Mouse (Mus musculus): Measurements from ENCODE around the gene Cryba4. TPM values are rescaled to one million over a fixed set of nuclear protein-coding genes. Genes with fewer than 3 reads are reported as not detected.

The Cryba4 gene
- total RNA-seq (2021) = 16.2 and 28.2 TPM in 2 replicates
- long read RNA-seq, experiment 1, partial matches to known transcripts = 20 of 53 reads
- long read RNA-seq, experiment 1, other reads (novel, unspliced or antisense) = 33 of 53 reads
- long read RNA-seq, experiment 2, partial matches to known transcripts = 58 of 64 reads
- long read RNA-seq, experiment 2, other reads (novel, unspliced or antisense) = 6 of 64 reads

- DNase-seq = peak; percentile 76
Measured at GRCm38 (mm10) chr5:112252400-112252799, at the start of gene Cryba4. TSS of gene Cryba4 (minus strand) at chr5:112252518.

DNA sequence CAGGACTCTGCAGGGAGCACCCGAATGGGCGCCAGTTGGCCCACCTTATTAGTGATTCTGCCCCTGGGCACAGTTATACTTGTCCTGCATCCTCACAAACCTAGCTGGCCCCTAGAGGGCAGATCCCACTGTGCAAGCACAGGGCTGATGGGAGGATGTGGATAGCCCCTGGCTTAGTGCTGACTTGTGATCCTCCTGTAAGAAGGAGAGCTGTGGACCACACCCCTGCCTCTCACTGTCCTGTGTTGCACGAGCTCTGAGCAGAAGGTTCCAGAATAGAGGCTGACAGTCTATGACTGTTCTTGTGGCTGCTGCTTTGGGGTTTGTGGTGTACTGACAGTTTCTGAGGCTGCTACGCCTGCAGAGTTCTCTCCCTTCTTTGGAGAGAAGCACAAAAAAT is 49.4 kb upstream of the Cryba4 start:
- DNase-seq = no peak

GRCm38 (mm10) chr5:112300721-112301308 is 48.5 kb upstream of the Cryba4 start:
- DNase-seq = no peak

- no peak for DNase-seq
Measured at GRCm38 (mm10) chr5:112300112-112300511, 47.8 kb upstream of the Cryba4 start.

- no peak for DNase-seq
Measured at GRCm38 (mm10) chr5:112299399-112299798, 47.1 kb upstream of the Cryba4 start.

DNA sequence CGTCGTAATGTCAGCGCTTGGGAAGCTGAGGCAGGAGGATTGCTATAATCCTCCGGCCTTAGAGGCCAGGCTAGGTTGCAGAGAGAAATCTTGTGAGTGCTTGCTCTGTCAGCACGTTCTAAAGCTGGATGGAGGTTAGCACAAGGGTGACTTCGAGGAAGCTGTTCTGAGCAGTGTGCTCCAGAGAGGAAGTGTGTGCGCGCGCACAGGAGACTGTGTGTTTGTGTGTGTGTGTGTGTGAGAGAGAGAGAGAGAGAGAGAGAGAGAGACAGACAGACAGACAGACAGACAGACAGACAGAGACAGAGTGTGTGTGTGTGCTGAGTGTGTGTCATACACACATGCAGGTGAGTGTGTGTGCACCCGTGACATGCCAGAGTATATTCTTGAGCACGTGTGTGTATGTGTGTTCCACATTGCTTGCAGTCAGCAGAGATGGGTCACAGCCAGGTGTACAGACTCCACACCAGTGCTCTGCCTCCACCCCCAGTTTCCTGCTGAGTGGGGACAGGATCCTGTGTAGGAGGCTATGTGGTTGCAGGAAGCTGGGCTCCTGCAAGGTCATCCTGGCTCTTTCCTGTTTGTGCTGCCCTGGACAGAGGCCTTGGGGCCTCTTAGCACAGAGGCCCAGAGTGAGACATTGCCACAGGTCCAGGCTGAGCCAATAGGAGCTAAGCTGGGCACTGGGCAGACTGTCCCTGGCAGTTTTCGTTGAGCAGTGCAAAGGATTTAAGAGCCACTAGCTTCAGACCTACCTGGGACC is 46.1 kb upstream of the Cryba4 start:
- DNase-seq = peak; percentile 88

- DNase-seq = no peak
Measured at GRCm38 (mm10) chr5:112297257-112297656, 44.9 kb upstream of the Cryba4 start.

- DNase-seq = peak; percentile 66
Measured at GRCm38 (mm10) chr5:112296404-112297181, 44.3 kb upstream of the Cryba4 start.

GRCm38 (mm10) chr5:112295564-112295963 is 43.2 kb upstream of the Cryba4 start:
- no peak for DNase-seq

DNA sequence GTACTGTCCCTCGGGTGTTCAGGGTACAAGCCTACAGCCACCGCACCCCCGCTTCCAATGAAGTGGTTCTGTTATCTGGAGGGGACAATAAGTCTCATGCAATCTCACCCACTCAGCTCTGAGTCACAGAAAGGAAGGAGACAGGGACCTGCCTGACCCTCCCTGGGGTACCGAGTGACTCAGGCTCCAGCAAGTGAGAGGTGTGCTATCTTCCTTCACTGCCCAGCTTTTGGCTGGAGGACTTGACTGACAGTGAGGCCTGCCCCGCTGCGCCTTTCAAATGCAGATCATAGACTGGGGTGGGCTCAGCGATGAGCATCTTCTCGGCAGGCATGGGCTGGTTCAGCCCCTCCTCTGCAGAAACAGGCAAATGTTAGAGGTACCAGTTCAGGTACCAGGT is 42.8 kb upstream of the Cryba4 start:
- peak; percentile 78 for DNase-seq

- peak; percentile 60 for DNase-seq
Measured at GRCm38 (mm10) chr5:112294696-112295095, 42.4 kb upstream of the Cryba4 start.

GRCm38 (mm10) chr5:112293800-112294199 is 41.5 kb upstream of the Cryba4 start:
- peak; percentile 6 for DNase-seq

GRCm38 (mm10) chr5:112292343-112292980 is 40.1 kb upstream of the Cryba4 start:
- DNase-seq = peak; percentile 78

DNA sequence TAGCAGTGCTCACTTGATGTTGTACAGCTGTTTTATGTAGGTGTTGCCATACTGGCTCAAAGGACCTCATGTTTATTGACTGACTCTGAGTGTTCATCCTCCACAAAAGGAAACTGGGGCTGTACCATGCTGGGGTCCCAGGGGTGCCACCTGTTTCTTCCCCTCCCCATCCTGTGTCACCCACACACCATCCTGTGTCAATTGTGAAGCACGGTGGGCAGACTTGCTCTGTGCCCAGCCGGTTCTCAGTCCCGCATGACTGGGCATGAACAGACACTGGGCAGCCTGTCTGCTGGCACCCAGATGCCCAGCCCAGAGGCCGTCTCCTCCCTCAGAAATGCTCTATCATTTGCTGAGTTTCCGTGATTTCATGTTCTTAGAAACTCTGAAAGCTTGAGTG is 39.5 kb upstream of the Cryba4 start:
- DNase-seq = no peak

DNA sequence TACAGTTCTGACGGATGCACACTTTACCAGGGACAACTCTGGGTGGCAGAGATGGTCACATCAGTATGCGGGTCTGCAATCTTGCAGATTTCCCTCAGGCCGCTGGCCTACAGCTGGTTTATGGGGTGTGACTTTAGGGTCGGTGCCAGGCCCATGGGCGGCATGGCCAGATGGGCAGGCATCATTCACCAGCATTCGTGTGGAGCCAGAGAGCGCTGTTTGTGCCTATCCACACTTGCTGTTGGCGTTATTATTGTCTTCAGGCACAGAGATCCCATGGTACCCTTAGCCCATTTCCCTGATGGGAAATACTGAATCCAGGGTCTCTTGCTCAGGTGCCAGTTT is 38.2 kb upstream of the Cryba4 start:
- no peak for DNase-seq

DNA sequence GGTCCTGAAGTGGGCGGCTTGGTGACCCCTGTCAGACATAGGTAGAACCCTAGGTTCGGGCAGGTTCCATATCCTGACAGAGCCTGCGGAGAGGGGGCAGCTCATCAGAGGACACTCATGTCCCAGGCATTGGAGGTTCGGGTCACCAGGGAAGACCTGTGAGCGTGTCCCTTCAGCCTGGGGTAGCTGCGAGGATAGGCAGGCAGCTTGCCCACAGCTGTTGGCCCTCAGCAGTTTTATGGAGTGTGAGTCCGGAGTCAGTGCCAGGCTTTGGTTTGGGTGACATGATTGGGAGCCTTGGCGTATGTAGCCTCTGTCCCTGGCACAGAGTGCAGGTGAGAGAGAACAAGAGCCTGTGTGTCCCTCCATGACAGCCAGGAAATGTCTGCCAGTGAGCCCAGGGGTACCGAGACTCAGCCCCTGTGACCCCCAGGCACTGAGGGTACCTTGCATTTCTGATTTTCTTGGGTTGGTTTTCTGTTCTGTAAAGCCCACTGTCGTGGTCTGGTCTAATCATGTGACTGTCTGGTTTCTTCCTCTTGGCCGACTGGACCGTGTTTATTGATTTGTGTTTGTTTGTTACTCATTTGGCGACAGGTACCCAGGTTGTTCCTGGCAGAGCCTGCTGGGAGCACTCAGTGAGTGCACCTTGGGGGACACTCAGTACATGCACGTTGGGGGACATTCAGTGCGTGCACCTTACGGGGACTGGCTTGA is 37.7 kb upstream of the Cryba4 start:
- peak; percentile 83 for DNase-seq

- peak; percentile 84 for DNase-seq
Measured at GRCm38 (mm10) chr5:112289236-112289635, 36.9 kb upstream of the Cryba4 start.

DNA sequence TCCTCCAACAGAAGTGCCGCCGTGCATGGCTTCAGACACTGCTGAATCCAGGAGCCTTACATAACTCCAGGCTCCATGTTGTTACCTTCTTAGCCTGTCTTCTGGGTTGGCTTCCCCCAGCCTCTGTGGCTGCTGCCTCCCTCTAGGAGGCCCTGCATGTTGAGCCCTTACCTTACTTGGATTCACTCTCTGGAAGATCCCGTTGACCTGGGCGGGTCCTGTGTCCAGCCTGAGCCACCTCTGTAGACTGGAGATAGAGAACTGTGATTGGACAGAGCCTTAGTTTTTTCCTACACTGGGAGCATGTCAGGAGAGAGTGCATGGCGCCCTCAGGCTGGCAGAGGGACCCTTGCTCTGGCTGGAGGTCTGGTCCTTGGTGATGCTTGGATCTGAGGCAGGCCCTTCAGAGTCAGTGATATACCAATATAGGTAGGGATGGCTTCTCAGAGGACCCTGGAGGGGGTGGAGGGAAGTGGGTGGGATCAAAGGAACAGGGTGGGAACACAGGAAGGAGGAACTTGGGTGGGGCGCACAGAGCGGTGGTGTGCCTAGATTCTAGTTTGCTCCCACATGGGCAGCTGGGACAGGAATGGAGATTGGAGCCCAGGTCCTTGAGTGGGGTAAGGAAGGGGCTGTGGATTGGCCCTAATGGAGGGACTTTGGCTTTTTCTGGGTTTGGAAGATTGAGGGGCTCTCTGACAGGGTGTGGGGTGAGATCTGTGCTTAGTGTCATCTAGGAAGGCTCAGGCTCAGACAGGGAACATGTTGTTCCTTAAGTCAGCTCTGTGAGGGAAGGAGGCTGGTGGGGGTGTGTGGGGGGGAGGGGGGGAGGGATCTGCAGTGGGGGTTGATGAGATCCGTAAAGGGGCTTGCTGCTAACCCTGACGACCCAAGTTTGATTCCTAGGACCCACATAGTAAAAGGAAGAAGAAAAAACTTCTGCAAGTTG is 36.1 kb upstream of the Cryba4 start:
- DNase-seq = no peak

DNA sequence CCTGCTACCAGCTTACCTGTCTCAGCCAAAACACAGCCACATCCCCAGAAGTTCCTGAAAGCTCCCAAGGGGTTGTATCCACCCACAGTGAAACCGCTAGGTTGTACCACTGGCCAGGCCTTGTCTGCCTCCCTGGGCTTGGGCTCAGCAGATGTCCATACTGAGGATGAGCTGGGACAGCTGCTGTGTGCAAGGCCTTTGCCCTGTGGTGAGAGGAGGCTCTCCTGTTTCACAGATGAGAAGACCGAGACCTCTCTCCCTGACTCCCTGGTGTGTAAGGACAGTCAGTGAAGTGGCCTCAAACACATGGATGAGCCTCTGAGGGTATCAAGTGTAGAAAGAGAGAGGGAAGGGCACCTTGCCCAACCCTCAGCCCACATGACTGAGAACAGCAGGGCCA is 35.3 kb upstream of the Cryba4 start:
- DNase-seq = no peak

GRCm38 (mm10) chr5:112286984-112287641 is 34.8 kb upstream of the Cryba4 start:
- DNase-seq = no peak
